Mouse (Mus musculus) limb, embryonic 14.5 days (tissue): ENCODE data around the gene Col2a1. TPM values are rescaled to one million over a fixed set of nuclear protein-coding genes. Genes with fewer than 3 reads are reported as not detected.
A peak's percentile ranks its signal among the peaks of the same experiment; 100 is the strongest.

Experiments
- ATAC-seq: fragments of 200-750 bp; cut with Nextera tagmentation; 2 replicates; pipeline ENCODE4 v1.8.0; 2017; ENCODE audit warnings: low read depth, moderate number of reproducible peaks, moderate TSS enrichment; ENCODE audit not compliant: low FRiP score
- DNase-seq: peaks from one replicate; pipeline ENCODE4 v3.0.0-alpha.2; 2015; ENCODE audit warnings: low spot score
- H3K27ac ChIP-seq: fragments of 300-500 bp; sonication (generic); replicated peaks from 2 replicates; pipeline ENCODE4 v1.5.1; 2014; ENCODE audit warnings: low read depth, mild to moderate bottlenecking, low read length, moderate library complexity, mixed read lengths
- H3K27me3 ChIP-seq: fragments of 300-500 bp; sonication (generic); 2 replicates; pipeline ENCODE4 v1.6.1; 2014; ENCODE audit warnings: low read length, mixed read lengths; ENCODE audit not compliant: control insufficient read depth, insufficient read depth
- H3K36me3 ChIP-seq: fragments of 300-500 bp; sonication (generic); 2 replicates; pipeline ENCODE4 v1.6.1; 2014; ENCODE audit warnings: mild to moderate bottlenecking, low read length, moderate library complexity, mixed read lengths; ENCODE audit not compliant: control insufficient read depth, insufficient read depth
- H3K4me1 ChIP-seq: fragments of 300-500 bp; sonication (generic); 2 replicates; pipeline ENCODE4 v1.6.1; 2014; ENCODE audit warnings: antibody characterized with exemption, low read length, mixed read lengths; ENCODE audit not compliant: control insufficient read depth, insufficient read depth
- H3K4me2 ChIP-seq: fragments of 300-500 bp; sonication (generic); replicated peaks from 2 replicates; pipeline ENCODE4 v1.6.1; 2014; ENCODE audit warnings: low read depth, mild to moderate bottlenecking, low read length, moderate library complexity; ENCODE audit not compliant: severe bottlenecking
- H3K4me3 ChIP-seq: fragments of 300-500 bp; sonication (generic); replicated peaks from 2 replicates; pipeline ENCODE4 v1.5.1; 2014; ENCODE audit warnings: low read length
- H3K9ac ChIP-seq: fragments of 300-500 bp; sonication (generic); 2 replicates; pipeline ENCODE4 v1.6.1; 2014; ENCODE audit warnings: mild to moderate bottlenecking, low read depth, low read length, moderate library complexity; ENCODE audit not compliant: severe bottlenecking
- H3K9me3 ChIP-seq: fragments of 300-500 bp; sonication (generic); 2 replicates; pipeline ENCODE4 v1.6.1; 2016; ENCODE audit warnings: low read length; ENCODE audit not compliant: control insufficient read depth
- POLR2A ChIP-seq: fragments of 200-500 bp; IDR thresholded peaks from 2 replicates; pipeline ENCODE4 v1.8.0; 2012; ENCODE audit warnings: inconsistent platforms, mild to moderate bottlenecking, moderate library complexity, borderline replicate concordance; ENCODE audit not compliant: insufficient read depth, insufficient read length; ENCODE audit errors: extremely low read depth
- WGBS: fragments of 180-500 bp; shearing (Covaris S2); extraction: QIAGEN DNeasy Blood & Tissue Kit; methylation state at CpG from one replicate; pipeline ENCODE4 v1.1.7; 2014; 5-methylcytosine and 5-hydroxymethylcytosine counted together
- polyA plus RNA-seq, 2 experiments: library from polyadenylated mRNA; depleted of rRNA in 1 of 2; stranded (reverse) in 1 of 2; unstranded in 1 of 2; fragments of >200 nt; fragmentation: Nextera tagmentation in 1 of 2; extraction: Ambion mirVana in 1 of 2; gene quantifications; 2 replicates each; pipeline versions ENCODE4 v1.2.1 to v1.2.3; 2012 to 2014

The Col2a1 gene
- polyA plus RNA-seq, 2 experiments, result 754 to 1,642 TPM

DNA sequence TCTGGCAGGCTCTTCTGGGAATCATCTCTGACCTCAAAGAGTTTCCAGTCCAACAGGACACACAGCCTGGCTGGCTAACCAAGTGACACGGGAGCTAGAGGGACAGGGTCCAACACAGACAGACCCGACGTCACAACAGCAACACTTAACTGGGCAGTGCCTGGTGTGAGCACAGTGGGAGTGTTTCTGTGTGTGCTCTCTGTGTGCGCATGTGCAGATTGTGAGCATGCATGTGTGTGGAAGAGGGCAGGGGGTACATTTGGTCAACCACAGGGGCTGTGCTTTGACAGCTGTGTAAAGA lies 51.7 kb downstream of the Col2a1 start:
- Histone ChIP-seq H3K4me3 (no peak overlapping the region), H3K27ac (no peak overlapping the region), H3K4me1 (peaks cover 4% of the 10 kb centered on the region; the same call in 1 of the 2 replicates), H3K9me3 (no peaks in the 10 kb centered on the region), H3K9ac (no peak overlapping the region; the same call in 1 of the 2 replicates), H3K27me3 (no peaks in the 10 kb centered on the region), H3K4me2 (no peak overlapping the region), H3K36me3 (no peaks in the 10 kb centered on the region)
- no peak for ATAC-seq
- 63% methylated on average over 4 of the region's 4 CpGs for WGBS
- no peak for TF ChIP-seq POLR2A
- DNase-seq, result no peak

GRCm38 (mm10) chr15:97952137-97952888 lies 52.2 kb downstream of the Col2a1 start:
- Histone ChIP-seq H3K27me3 (no peaks in the 10 kb centered on the region), H3K4me1 (peaks cover 4% of the 10 kb centered on the region; the same call in 1 of the 2 replicates), H3K4me2 (no peak overlapping the region; the same call in 1 of the 2 replicates), H3K9ac (no peak overlapping the region), H3K27ac (no peak overlapping the region), H3K36me3 (no peaks in the 10 kb centered on the region), H3K9me3 (no peaks in the 10 kb centered on the region), H3K4me3 (no peak overlapping the region)
- TF ChIP-seq POLR2A, result no peak
- ATAC-seq (peak; percentile 68; the same call in 1 of the 2 replicates), DNase-seq (peak; percentile 56)
- 17% methylated on average over 16 of the region's 16 CpGs for WGBS

DNA sequence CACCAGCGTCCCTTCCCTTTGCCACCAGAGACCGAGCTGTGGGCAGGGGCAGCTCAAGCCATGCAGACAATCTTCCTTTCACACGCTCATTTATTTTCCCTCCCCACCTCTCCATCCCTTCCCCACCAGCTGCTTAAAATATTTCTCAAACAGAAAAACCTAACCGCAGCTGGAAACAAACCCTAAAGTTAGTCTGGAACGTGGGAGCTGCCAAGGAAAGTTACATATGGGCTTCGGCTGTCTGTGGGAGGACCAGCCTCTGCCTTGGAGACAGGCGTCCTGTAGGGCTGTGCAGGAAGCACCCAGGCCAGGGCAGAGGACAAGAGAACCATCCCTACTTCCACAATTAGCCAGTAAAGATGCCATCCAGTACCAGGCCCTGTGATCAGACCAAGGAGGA lies 54.3 kb downstream of the Col2a1 start:
- 58% methylated on average over 7 of the region's 7 CpGs for WGBS
- Histone ChIP-seq H3K9ac (peak overlapping the region; percentile 12; the same call in 1 of the 2 replicates), H3K27me3 (no peaks in the 10 kb centered on the region), H3K36me3 (no peaks in the 10 kb centered on the region), H3K4me1 (peaks cover 4% of the 10 kb centered on the region; the same call in 1 of the 2 replicates), H3K4me2 (no peak overlapping the region), H3K9me3 (no peaks in the 10 kb centered on the region), H3K27ac (no peak overlapping the region), H3K4me3 (no peak overlapping the region)
- no peak for DNase-seq
- no peak for TF ChIP-seq POLR2A
- no peak for ATAC-seq

GRCm38 (mm10) chr15:97949706-97950105 lies 54.8 kb downstream of the Col2a1 start:
- DNase-seq (no peak), ATAC-seq (no peak)
- Histone ChIP-seq H3K4me3 (no peak overlapping the region), H3K9ac (0 out of 2 replicates have a peak overlapping the region, but pooled peaks have one; percentile 12), H3K9me3 (no peaks in the 10 kb centered on the region), H3K4me1 (peaks cover 4% of the 10 kb centered on the region; the same call in 1 of the 2 replicates), H3K27ac (no peak overlapping the region), H3K36me3 (no peaks in the 10 kb centered on the region), H3K27me3 (no peaks in the 10 kb centered on the region), H3K4me2 (no peak overlapping the region)
- no peak for TF ChIP-seq POLR2A
- 74% methylated on average over 3 of the region's 3 CpGs for WGBS

- no peaks in the 10 kb centered on the region for H3K36me3 ChIP-seq
- DNase-seq, result no peak
- ATAC-seq, result no peak
- H3K27me3 ChIP-seq, result no peaks in the 10 kb centered on the region
- no peak overlapping the region for H3K27ac ChIP-seq
- H3K4me1 ChIP-seq, result peaks cover 4% of the 10 kb centered on the region; the same call in 1 of the 2 replicates
- H3K9ac ChIP-seq, result no peak overlapping the region
- no peak overlapping the region for H3K4me2 ChIP-seq
- no peak for TF ChIP-seq POLR2A
- 35% methylated on average over 7 of the region's 7 CpGs for WGBS
- H3K9me3 ChIP-seq, result no peaks in the 10 kb centered on the region
- H3K4me3 ChIP-seq, result no peak overlapping the region
These were observed 55.8 kb downstream of the Col2a1 start for GRCm38 (mm10) chr15:97948720-97949119.
